Mouse (Mus musculus) forebrain, embryonic 11.5 days (tissue): ENCODE results near the gene Adamts7. TPM values are rescaled to one million over a fixed set of nuclear protein-coding genes. Genes with fewer than 3 reads are reported as not detected.
A peak's percentile ranks its signal among the peaks of the same experiment; 100 is the strongest.

Experiments
- ATAC-seq: fragments of 200-750 bp; cut with Nextera tagmentation; replicated peaks from 2 replicates; pipeline ENCODE4 v1.8.0; 2017; ENCODE audit warnings: moderate TSS enrichment; ENCODE audit not compliant: low FRiP score
- DNase-seq: peaks from one replicate; pipeline ENCODE4 v3.0.0-alpha.2; 2017; ENCODE audit warnings: low spot score
- H3K27ac ChIP-seq: fragments of 300-500 bp; sonication (generic); 2 replicates; pipeline ENCODE4 v1.5.1; 2014; ENCODE audit warnings: low read depth, low read length
- H3K27me3 ChIP-seq: fragments of 300-500 bp; sonication (generic); 2 replicates; pipeline ENCODE4 v1.6.1; 2014; ENCODE audit warnings: mild to moderate bottlenecking, low read length, mixed read lengths; ENCODE audit not compliant: control insufficient read depth, insufficient read depth
- H3K36me3 ChIP-seq: fragments of 300-500 bp; sonication (generic); 2 replicates; pipeline ENCODE4 v1.6.1; 2014; ENCODE audit warnings: mild to moderate bottlenecking, low read length, moderate library complexity, mixed read lengths; ENCODE audit not compliant: control insufficient read depth, insufficient read depth
- H3K4me1 ChIP-seq: fragments of 300-500 bp; sonication (generic); replicated peaks from 2 replicates; pipeline ENCODE4 v1.6.1; 2014; ENCODE audit warnings: low read length, mixed read lengths; ENCODE audit not compliant: control insufficient read depth, insufficient read depth
- H3K4me2 ChIP-seq: fragments of 300-500 bp; sonication (generic); 2 replicates; pipeline ENCODE4 v1.6.1; 2014; ENCODE audit warnings: low read depth, mild to moderate bottlenecking, low read length, moderate library complexity, mixed read lengths; ENCODE audit not compliant: severe bottlenecking
- H3K4me3 ChIP-seq: fragments of 300-500 bp; sonication (generic); 2 replicates; pipeline ENCODE4 v1.5.1; 2014; ENCODE audit warnings: low read depth, low read length
- H3K9ac ChIP-seq: fragments of 300-500 bp; sonication (generic); 2 replicates; pipeline ENCODE4 v1.6.1; 2014; ENCODE audit warnings: low read length
- H3K9me3 ChIP-seq: fragments of 300-500 bp; sonication (generic); 2 replicates; pipeline ENCODE4 v1.6.1; 2016; ENCODE audit warnings: low read length, mixed read lengths; ENCODE audit not compliant: control insufficient read depth
- WGBS: fragments of 180-500 bp; shearing (Covaris S2); extraction: QIAGEN DNeasy Blood & Tissue Kit; methylation state at CpG from one replicate; pipeline ENCODE4 v1.1.7; 2014; 5-methylcytosine and 5-hydroxymethylcytosine counted together
- polyA plus RNA-seq: library from polyadenylated mRNA; unstranded; fragments of >200 nt; fragmentation: Nextera tagmentation; extraction: Ambion mirVana; gene quantifications from 2 replicates; pipeline ENCODE4 v1.2.1, GENCODE M21; 2014

The Adamts7 gene
- polyA plus RNA-seq, 1 experiment from 2014 or later = 22.2 TPM

DNA sequence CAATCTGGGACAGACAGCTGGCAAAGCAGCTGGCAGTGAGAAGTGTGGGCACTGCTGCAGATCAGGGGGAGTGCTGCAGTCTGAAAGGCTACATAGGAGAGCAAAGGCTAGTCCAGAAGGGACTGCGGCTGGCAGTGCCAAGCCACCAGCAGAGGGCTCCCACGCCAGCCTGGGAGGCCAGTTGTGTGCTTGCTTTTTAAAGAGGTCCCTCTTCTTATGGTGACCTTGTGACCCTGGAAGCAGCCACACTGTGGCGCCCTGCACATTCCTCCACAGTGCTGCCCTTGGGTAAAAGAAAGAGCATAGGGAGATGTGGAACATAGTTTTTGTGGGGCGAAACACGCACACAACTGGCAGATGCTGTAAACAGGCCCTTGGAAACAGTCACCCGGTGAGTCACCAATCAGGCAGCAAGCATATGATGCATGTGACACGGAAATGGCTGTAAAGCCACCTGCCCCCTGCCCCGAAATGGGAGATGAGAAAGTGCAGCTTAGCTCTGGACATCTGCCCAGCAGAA is 41.6 kb downstream of the Adamts7 start:
- Histone ChIP-seq H3K9me3 (no peaks in the 10 kb centered on the region), H3K36me3 (peaks cover 3% of the 10 kb centered on the region; the same call in 1 of the 2 replicates), H3K27ac (no peak overlapping the region), H3K4me2 (no peak overlapping the region), H3K4me3 (no peak overlapping the region), H3K27me3 (no peaks in the 10 kb centered on the region), H3K9ac (no peak overlapping the region), H3K4me1 (no peaks in the 10 kb centered on the region)
- ATAC-seq (no peak), DNase-seq (no peak)
- 60% methylated on average over 8 of the region's 8 CpGs for WGBS

DNA sequence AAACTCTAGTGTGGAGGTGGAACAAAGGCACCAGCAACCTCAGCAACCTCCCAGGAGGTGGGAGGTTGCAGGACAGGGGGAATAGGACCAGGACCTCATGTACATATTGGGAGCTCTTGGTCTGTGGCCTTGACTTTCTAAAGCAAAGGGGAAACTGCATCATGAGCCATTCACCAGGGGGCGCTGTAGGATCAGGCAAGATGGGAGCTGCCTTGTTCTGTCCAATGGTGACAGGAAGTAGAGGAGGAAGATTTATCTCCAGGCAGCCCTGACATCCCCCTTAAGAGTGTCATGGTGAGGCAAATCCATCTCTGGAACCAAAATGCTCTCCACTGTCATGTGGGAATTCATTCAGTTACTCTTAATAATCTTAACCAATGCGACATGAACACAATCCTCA is 43.6 kb downstream of the Adamts7 start:
- no peak overlapping the region for H3K27ac ChIP-seq
- no peak overlapping the region for H3K9ac ChIP-seq
- no peak overlapping the region for H3K4me3 ChIP-seq
- H3K36me3 ChIP-seq = no peaks in the 10 kb centered on the region
- WGBS = 39% methylated on average over 2 of the region's 2 CpGs
- no peak overlapping the region for H3K4me2 ChIP-seq
- no peaks in the 10 kb centered on the region for H3K9me3 ChIP-seq
- no peaks in the 10 kb centered on the region for H3K4me1 ChIP-seq
- ATAC-seq (peak; percentile 53), DNase-seq (peak; percentile 88)
- no peaks in the 10 kb centered on the region for H3K27me3 ChIP-seq

DNA sequence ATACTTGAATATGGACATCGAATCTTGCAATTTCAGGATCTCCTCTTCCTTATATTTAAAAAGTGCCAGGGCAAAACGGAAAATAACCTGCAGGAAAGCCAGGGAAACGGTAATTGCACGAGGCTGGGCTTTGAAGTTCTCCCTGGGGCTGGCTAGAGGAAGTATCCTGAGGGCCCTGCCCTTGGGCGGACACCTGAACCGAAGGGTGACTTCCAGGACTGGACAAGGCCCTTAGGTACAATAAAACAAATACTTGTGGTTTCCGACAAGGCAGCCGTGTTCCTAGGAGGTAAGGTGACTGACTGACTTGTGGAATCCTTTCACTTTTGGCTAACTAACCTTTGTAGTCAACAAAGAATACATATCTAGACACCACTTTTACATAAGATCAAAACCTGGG is 44.9 kb downstream of the Adamts7 start:
- Histone ChIP-seq H3K4me2 (no peak overlapping the region), H3K36me3 (no peaks in the 10 kb centered on the region), H3K27me3 (no peaks in the 10 kb centered on the region), H3K9ac (no peak overlapping the region), H3K27ac (no peak overlapping the region), H3K9me3 (no peaks in the 10 kb centered on the region), H3K4me3 (no peak overlapping the region), H3K4me1 (no peaks in the 10 kb centered on the region)
- DNase-seq = no peak
- no peak for ATAC-seq
- 85% methylated on average over 8 of the region's 8 CpGs for WGBS

DNA sequence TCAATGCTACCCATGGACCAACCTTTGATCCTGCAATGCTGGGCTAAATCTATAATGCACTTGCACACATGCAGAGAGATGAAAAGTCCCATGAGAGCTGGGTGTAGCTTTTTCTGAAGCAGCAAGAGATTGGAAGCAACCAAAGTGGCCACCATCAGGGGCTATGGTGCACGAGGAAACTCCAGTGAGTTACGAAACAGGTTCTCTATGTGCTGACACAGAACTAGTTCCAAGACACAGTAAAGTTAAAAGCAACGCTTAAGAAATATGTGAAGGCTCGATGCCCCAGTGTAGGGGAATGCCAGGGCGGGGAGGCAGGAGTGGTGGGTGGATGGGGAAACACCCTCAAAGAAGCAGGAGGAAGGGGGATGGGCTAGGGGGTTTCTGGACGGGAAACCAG is 45.8 kb downstream of the Adamts7 start:
- WGBS = 92% methylated on average over 6 of the region's 6 CpGs
- ATAC-seq (no peak), DNase-seq (no peak)
- Histone ChIP-seq H3K27ac (no peak overlapping the region), H3K36me3 (no peaks in the 10 kb centered on the region), H3K4me2 (no peak overlapping the region), H3K27me3 (no peaks in the 10 kb centered on the region), H3K9me3 (no peaks in the 10 kb centered on the region), H3K4me3 (no peak overlapping the region), H3K9ac (no peak overlapping the region), H3K4me1 (no peaks in the 10 kb centered on the region)

DNA sequence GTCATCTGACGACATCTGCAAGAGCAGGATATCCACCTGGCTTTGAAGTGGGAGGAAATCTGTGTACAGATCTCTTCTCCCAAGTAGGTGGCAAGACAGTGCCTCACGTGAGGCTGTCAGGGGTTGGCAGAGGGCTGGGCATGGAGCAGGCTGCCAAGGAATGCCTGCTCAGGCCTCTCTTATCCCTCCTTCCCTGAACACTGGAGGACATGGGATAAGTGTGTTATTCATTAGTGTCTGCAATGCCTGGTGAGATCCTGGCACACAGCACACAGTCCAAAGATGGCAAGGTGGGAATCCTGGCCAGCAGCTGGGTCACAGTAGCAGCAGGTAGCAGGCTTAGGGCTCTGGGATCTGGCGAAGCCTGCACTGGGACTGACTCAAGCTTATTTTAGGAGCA is 50.3 kb downstream of the Adamts7 start:
- no peaks in the 10 kb centered on the region for H3K36me3 ChIP-seq
- H3K27me3 ChIP-seq = no peaks in the 10 kb centered on the region
- ATAC-seq (no peak), DNase-seq (no peak)
- WGBS = 79% methylated on average over 3 of the region's 3 CpGs
- no peaks in the 10 kb centered on the region for H3K4me1 ChIP-seq
- H3K9ac ChIP-seq = no peak overlapping the region
- no peak overlapping the region for H3K4me2 ChIP-seq
- no peaks in the 10 kb centered on the region for H3K9me3 ChIP-seq
- H3K4me3 ChIP-seq = no peak overlapping the region
- no peak overlapping the region for H3K27ac ChIP-seq

DNA sequence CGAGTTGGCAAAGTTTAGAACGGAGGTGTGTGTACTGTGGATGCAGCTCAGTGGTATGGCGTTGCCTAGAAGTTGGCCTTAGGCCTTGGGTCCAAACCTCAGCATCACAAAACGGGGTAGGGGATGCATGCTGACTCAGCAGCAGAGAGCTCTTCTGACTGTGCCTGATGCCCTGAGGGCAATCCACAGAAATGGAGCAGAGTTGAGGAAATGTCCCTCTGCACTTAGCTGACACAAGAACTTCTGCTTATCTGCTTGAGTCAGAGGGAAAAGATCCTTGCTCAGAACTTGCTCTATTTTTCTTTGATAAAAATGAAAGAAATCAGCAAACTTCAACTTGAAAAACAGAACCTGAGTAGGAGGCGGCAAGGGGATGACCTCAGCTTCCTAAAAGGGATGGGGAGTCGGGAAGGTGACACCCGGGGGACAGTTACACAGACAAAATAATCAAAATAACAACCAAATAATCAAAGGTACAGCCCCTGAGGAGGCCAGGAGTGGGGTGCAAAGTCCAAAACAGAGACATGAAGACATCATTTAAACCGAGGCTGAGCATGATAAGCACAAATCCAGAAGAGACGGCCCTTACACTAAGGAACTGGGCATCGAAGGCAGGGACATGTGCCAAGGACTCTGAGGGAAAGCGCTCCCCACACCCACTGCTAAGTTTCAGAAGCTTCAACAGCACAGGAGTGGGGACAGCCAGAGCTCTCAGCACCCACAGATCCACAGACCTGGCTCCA is 53.6 kb downstream of the Adamts7 start:
- H3K9ac ChIP-seq = no peak overlapping the region
- H3K27ac ChIP-seq = no peak overlapping the region
- no peak overlapping the region for H3K4me2 ChIP-seq
- no peak overlapping the region for H3K4me3 ChIP-seq
- H3K36me3 ChIP-seq = no peaks in the 10 kb centered on the region
- no peaks in the 10 kb centered on the region for H3K9me3 ChIP-seq
- ATAC-seq (no peak), DNase-seq (no peak)
- H3K27me3 ChIP-seq = no peaks in the 10 kb centered on the region
- H3K4me1 ChIP-seq = no peaks in the 10 kb centered on the region
- 86% methylated on average over 11 of the region's 11 CpGs for WGBS

DNA sequence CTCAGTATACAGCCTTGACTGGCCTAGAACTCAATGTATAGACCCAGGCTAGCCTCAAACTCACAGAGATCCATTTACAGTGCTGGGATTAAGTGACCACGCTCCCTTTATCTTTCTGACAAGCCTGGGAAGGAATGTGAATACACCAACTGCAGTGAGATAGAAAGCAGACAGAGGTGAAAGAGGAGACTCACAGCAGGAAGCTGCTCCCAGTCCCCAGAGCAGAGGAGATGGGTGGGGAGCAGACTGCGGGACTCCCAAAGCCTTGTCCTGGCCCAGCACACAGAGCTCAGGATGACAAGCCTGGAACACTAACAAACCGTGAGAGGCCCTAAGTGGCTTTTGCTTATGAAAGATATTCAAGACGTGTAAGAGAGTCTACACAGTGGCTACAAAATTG is 54.6 kb downstream of the Adamts7 start:
- Histone ChIP-seq H3K4me1 (no peaks in the 10 kb centered on the region), H3K9me3 (no peaks in the 10 kb centered on the region), H3K27ac (no peak overlapping the region), H3K4me2 (no peak overlapping the region), H3K36me3 (no peaks in the 10 kb centered on the region), H3K27me3 (no peaks in the 10 kb centered on the region), H3K9ac (no peak overlapping the region), H3K4me3 (no peak overlapping the region)
- no peak for DNase-seq
- WGBS = 56% methylated on average over 4 of the region's 4 CpGs
- no peak for ATAC-seq

DNA sequence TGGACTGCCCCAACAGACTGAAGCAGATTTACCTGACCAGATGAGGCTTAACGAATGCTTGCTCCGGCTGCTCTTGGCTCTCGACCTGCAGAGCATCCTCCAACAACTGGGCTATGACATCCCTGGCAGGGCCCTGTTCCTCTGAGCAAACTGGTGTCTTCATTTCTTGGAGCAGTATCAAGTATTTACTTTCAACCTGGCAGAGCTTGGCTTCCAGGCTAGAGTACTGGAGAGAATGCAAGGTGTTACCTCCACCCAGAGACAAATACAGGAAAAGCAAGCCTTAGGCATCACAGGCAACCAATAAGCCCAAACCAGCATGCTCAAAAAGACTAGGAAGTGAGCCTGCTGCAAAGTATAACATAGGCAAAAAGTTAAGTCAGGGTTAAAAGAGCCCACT is 59.4 kb downstream of the Adamts7 start:
- no peak for DNase-seq
- no peaks in the 10 kb centered on the region for H3K36me3 ChIP-seq
- 91% methylated on average over 3 of the region's 3 CpGs for WGBS
- no peak overlapping the region for H3K4me2 ChIP-seq
- H3K4me3 ChIP-seq = no peak overlapping the region
- H3K4me1 ChIP-seq = no peaks in the 10 kb centered on the region
- no peak overlapping the region for H3K27ac ChIP-seq
- no peaks in the 10 kb centered on the region for H3K27me3 ChIP-seq
- H3K9me3 ChIP-seq = no peaks in the 10 kb centered on the region
- H3K9ac ChIP-seq = no peak overlapping the region
- ATAC-seq = no peak
